Mouse (Mus musculus) ovary, postnatal 14 days (tissue): ENCODE measurements around the gene Fam102b.

ENCODE experiments used
- DNase-seq: peaks from one replicate; pipeline ENCODE4 v3.0.0; 2022; ENCODE audit warnings: low spot score

Fam102b gene

DNA sequence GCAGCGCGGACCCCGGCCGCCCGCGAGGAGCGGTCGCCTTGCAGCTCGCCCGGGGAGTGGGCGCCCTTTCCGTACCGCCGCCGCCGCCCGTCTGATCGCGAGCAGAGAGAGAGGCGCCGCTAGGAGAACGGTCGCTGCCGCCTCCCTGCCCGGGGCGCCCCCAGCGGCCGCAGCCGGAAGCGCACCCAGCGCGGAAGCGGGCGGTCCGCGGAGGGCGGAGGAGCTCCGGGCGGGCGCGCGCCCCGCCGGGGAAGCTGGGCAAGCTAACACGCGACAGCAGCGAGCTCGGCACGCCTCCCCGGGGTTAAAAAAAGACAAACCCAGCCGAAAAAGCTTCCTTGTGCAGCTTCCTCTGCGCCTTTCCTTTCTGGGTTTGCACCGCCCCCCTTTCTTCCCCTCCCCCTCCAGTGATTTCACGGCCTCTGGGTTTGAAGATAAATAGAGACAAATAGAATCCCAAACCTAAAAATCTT, at the start of gene Fam102b:
Gene Fam102b (minus strand): TSS at position 93 of the 473 bp plus-strand sequence.
- DNase-seq: peak; percentile 95

GRCm38 (mm10) chr3:109062989-109063388, 35.6 kb upstream of the Fam102b start:
- peak; percentile 37 for DNase-seq

DNA sequence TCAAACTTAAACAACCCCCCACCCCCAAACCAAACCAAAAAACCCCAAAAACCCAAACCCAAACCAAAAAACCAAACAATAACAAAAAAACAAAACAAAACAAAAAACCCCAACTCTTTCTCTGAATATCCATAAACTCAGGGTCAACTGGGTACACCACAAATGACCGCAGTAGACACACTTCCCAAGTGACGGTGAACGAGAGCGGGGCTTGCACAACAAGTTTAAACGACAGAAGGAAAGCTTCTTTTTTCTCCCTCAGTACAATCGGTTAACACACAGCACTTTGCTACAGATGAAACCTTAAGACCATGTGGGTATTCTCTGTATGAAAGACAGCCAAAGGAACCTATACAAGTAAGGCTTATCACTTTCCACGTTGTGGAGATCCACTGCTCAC, 35.0 kb upstream of the Fam102b start:
- no peak for DNase-seq

- no peak for DNase-seq
These were observed 32.5 kb upstream of the Fam102b start for GRCm38 (mm10) chr3:109059903-109060302.

- DNase-seq: no peak
These were observed 24.5 kb upstream of the Fam102b start for GRCm38 (mm10) chr3:109051946-109052331.

GRCm38 (mm10) chr3:109051056-109051945, 23.9 kb upstream of the Fam102b start:
- no peak for DNase-seq

DNA sequence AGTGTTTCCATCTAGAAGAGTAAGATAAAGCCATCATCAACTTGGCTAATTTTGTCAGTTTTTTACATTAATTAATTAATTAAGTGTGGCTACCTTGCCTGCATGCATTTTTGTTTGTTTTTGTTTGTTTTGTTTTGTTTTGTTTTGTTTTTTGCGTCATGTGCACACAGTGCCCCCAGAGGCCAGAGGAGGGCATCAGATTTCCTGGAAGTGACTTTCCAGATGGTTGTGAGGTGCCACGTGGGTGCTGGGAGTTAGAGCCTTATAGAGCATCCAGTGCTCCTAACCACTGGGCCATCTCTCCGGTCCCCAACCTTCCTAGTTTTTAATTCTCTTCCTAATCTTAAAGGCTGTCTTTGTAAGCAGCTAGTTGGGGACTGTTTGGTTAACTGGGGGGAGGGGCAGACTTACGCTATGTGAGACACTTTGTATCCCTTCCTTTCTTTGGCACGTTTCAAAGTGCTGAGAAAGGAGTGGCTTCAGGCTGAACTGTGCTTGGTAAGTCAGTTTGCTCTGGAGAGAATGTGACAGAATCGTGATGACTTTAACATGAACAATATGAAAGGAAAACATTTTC, 20.4 kb upstream of the Fam102b start:
- DNase-seq: no peak

GRCm38 (mm10) chr3:109046428-109046827, 19.0 kb upstream of the Fam102b start:
- no peak for DNase-seq

DNA sequence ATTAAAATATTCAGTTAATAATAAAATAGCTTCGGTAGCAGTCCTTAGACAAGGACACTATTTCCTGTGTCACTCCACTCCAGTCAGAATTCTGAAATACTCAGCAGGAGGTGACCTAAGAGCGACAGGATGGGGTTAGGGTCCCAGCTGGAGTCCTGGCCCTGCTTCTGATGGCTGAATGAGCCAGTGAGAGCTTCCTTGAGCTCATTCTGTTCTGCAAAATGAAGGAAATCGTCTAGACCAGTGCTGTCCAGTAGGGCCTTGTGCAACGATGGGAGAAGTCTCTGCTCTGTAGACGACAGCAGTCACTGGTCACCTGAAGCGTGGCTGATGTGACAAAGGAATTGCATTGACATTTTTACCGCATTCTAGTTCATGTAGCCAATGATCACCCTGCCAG, 16.0 kb upstream of the Fam102b start:
- no peak for DNase-seq

GRCm38 (mm10) chr3:109040908-109041307, 13.5 kb upstream of the Fam102b start:
- no peak for DNase-seq

DNA sequence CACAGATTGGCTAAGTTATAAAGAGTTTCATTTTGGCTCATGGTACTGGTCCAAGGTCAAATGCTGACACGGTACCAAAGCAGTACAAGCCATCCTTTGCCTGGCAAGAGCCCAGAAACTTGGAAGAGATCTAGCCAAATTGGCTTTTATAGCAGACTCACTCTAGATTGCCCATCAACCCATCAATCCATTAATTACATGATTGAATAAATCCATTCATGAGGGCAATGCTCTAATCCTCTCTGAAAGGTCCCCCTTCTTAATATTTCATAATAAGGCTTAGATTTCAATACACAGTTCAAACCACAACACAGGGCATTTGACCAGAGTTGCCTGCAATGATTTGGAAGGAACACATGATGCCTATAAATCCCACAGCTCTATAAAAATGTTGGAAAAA, 7.0 kb upstream of the Fam102b start:
- DNase-seq: no peak

DNA sequence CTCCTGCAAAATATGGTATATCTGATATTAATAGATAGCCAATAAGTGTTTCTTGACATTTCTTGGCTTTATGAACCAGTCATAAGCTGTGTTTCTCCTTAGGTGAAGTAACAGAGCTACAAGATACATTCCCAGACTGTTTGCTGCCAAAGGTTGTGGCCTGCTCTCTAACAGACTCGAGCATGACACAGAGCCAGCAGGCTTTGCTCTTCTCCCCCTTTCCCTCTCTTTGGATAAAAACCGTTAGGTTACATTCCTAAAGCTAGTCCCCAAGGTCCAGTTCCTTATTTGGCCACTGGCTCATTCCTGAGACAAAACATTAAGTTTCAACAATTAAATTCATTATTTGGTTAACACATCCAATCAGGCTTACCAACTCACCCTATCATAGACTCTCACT, 4.9 kb upstream of the Fam102b start:
- no peak for DNase-seq

GRCm38 (mm10) chr3:109031626-109032025, 4.2 kb upstream of the Fam102b start:
- no peak for DNase-seq

GRCm38 (mm10) chr3:109030817-109031216, 3.4 kb upstream of the Fam102b start:
- no peak for DNase-seq

GRCm38 (mm10) chr3:109029661-109030060, 2.3 kb upstream of the Fam102b start:
- no peak for DNase-seq

- peak; percentile 28 for DNase-seq
These were observed 376 bp downstream of the Fam102b start for GRCm38 (mm10) chr3:109026991-109027470.

DNA sequence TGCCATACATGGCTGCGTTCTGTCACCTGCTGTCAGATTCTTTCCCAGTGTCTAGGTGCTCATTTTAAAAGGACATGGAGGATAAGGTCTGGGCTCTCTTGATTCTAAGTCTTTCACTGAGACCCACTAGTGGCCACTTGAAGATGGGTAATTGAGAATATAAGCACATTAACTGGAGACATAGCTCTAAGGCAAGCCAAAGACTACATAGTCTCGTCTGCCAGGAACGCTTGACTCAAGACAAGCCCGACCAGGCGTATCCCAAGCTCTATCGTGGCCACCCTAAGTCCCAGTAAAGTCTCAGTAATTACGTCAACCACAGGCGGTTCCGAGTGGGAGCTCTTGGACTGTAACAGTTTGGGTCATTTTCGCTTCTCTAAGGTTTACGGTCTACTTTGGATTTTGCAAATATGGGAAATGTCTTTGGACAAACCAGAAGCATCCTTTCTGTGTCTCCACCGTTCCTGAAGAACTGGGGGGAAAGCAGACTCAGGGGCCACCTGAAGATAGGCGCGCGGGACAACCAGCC, 881 bp downstream of the Fam102b start:
- no peak for DNase-seq

GRCm38 (mm10) chr3:109025579-109025978, 1.8 kb downstream of the Fam102b start:
- DNase-seq: peak; percentile 66

DNA sequence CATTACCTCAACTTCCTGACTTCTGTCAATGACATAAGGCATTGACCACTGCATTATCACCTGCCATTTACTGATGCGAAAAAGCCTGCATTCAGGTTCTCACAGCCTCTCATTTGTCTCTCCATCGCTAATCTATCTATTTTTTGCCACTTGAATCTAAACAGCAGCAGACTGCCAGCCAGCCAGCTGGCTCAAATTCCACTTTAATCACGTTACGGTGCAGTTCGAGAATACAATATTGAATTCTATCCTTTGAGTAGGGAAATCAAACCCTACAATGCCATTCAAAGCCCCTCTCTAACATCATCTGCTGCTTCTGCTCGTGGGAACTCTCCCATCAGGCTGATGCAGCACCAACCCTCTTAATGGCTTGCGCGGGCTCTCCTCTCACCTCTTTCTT, 4.3 kb downstream of the Fam102b start:
- DNase-seq: no peak

GRCm38 (mm10) chr3:109021720-109022516, 5.5 kb downstream of the Fam102b start:
- no peak for DNase-seq

DNA sequence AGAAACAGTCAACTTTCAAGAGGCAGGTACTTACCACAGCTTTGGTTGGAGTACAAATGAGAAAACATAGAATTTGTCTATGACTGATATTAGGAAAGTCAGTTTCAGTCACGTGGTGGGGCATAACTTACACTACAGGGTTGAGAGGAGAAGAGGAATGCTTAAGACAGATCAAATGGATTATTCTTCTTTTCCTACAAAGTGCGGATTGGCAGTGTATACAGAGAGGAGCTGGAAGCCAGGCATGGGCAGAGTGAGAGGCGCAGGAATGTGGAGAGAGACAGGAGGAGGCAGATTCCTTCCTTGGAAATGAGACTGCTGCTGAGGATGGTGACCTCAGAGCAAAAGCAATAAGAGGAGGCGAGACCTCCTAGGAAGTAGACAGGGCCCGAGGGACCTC, 9.1 kb downstream of the Fam102b start:
- DNase-seq: no peak

DNA sequence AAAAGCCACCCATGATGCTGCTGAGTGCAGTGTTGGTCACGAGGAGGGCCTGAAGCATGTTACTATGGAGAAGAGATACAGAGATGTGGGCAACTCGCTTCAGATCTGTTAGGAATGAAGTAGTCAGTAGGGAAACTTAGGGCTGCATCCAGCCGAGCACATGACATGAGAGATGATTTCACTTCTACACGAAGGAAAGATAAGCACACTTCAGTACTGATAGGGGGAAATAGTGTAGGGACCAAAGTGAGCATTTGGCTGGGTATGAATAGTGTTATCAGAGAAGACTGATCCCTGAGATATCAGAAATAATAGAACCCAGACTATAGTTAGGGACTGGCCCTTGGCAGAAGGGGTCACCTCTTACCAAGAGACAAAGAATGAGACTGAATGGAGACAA, 14.8 kb downstream of the Fam102b start:
- DNase-seq: no peak
